Mouse (Mus musculus) spleen, postnatal 14 days (tissue): ENCODE measurements around the gene Aoc3.
"Not testable (repeated sequence)": the region's sequence is repeated elsewhere in the genome, so short reads cannot be mapped to it uniquely, and the experiment has no call there.

Experiments used
- DNase-seq, 2 experiments: peaks; one replicate each; pipeline ENCODE4 v3.0.0; 2021 to 2022; ENCODE audit warnings: low spot score in 2 of 2

The Aoc3 gene

GRCm38 (mm10) chr11:101330371-101330924 lies at the start of gene Aoc3:
TSS of gene Aoc3 (plus strand) at chr11:101330605.
- no peak for DNase-seq

GRCm38 (mm10) chr11:101280837-101281236 lies 49.6 kb upstream of the Aoc3 start:
- DNase-seq = no peak

- no peak for DNase-seq
Measured at GRCm38 (mm10) chr11:101282896-101283295, 47.5 kb upstream of the Aoc3 start.

GRCm38 (mm10) chr11:101283805-101284204 lies 46.6 kb upstream of the Aoc3 start:
- DNase-seq = no peak

GRCm38 (mm10) chr11:101287306-101287705 lies 43.1 kb upstream of the Aoc3 start:
- DNase-seq = no peak

GRCm38 (mm10) chr11:101291231-101291630 lies 39.2 kb upstream of the Aoc3 start:
- no peak for DNase-seq

GRCm38 (mm10) chr11:101295191-101295590 lies 35.2 kb upstream of the Aoc3 start:
- DNase-seq = no peak

- DNase-seq = peak in 1 of 2 experiments; percentile 38
Measured at GRCm38 (mm10) chr11:101300881-101301280, 29.5 kb upstream of the Aoc3 start.

- DNase-seq = no peak
Measured at GRCm38 (mm10) chr11:101301299-101302003, 29.0 kb upstream of the Aoc3 start.

GRCm38 (mm10) chr11:101302004-101302798 lies 28.2 kb upstream of the Aoc3 start, which contains the start of gene Becn1:
TSS of gene Becn1 (minus strand) at chr11:101302286.
- peak; percentile 91 to 98 for DNase-seq

- no peak for DNase-seq
Measured at GRCm38 (mm10) chr11:101307744-101308143, 22.7 kb upstream of the Aoc3 start.

- DNase-seq = no peak
Measured at GRCm38 (mm10) chr11:101311083-101311482, 19.3 kb upstream of the Aoc3 start.

- no peak for DNase-seq
Measured at GRCm38 (mm10) chr11:101312150-101312549, 18.3 kb upstream of the Aoc3 start.

- DNase-seq = no peak
Measured at GRCm38 (mm10) chr11:101314567-101314966, 15.8 kb upstream of the Aoc3 start.

- DNase-seq = no peak
Measured at GRCm38 (mm10) chr11:101315082-101315650, 15.2 kb upstream of the Aoc3 start.

GRCm38 (mm10) chr11:101315665-101316500 lies 14.5 kb upstream of the Aoc3 start, which contains the start of gene Psme3:
TSS of gene Psme3 (plus strand) at chr11:101316213.
- peak; percentile 85 to 91 for DNase-seq

- peak; percentile 39 to 55 for DNase-seq
Measured at GRCm38 (mm10) chr11:101316501-101316917, 13.9 kb upstream of the Aoc3 start.

- DNase-seq = peak in 1 of 2 experiments; percentile 43
Measured at GRCm38 (mm10) chr11:101323609-101324008, 6.8 kb upstream of the Aoc3 start.

GRCm38 (mm10) chr11:101324763-101325162 lies 5.6 kb upstream of the Aoc3 start, which contains the start of gene Aoc2:
TSS of gene Aoc2 (plus strand) at chr11:101325063.
- no peak for DNase-seq

GRCm38 (mm10) chr11:101325201-101325600 lies 5.2 kb upstream of the Aoc3 start:
- DNase-seq = not testable (repeated sequence)

- DNase-seq = no peak
Measured at GRCm38 (mm10) chr11:101326147-101326546, 4.3 kb upstream of the Aoc3 start.
